Mouse (Mus musculus): ENCODE measurements around the gene Tbkbp1. TPM values are rescaled to one million over a fixed set of nuclear protein-coding genes. Genes with fewer than 3 reads are reported as not detected.
A peak's percentile ranks its signal among the peaks of the same experiment; 100 is the strongest.

The Tbkbp1 gene
- total and polyA plus RNA-seq, 3 experiments: 11.7 to 33.5 TPM; not detected in 1

GRCm38 (mm10) chr11:97127470-97128223 is 23.6 kb downstream of the Tbkbp1 start:
- H3K27me3 ChIP-seq (ENCODE audit: control insufficient read depth in 1 of 2, insufficient read depth in 2 of 2, low read length in 2 of 2): no peaks in the 10 kb centered on the region

DNA sequence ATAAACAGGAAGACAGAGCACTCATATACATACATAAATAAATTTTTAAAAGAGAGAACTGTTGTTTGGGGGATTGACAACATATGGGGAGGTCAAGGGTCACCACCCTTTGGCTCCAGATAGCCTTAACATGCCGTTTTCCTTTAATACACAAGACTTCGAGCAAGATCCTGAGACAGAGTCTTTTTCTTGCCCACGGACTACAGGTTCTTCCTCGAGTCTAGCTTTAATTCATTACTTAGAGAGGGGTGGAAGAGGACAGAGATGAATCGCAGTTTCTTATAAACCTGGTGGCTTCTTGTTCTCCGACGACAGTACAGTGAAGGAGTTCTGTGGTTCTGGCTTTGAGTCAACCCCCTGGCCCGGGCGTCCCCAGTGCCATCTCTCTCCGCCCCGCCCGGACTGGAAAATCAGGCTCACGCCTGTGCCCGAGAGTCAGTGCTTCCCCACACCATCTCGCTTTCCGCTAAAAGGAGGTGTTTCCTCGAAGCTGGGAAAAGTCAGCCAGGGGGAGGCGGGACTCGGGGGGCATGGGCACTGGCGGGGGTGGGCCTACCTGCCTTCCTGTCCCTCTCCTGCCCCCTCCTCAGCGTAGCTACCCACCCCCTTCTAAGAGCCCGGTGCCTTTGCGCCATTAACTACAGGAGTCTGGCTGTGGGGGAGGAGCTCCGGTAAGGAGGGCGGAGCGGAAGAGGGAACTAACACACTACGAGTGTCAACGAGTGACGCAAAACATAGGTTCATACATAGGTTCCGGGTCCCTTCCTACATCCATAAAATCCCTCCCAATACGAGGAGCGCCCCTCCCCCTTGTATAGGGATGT is 24.4 kb downstream of the Tbkbp1 start:
- H3K9me3 ChIP-seq (replicated peaks; ENCODE audit: insufficient read depth, low read length): no peaks in the 10 kb centered on the region
- DNase-seq (ENCODE audit: low read depth, low spot score): peak; percentile 87
- H3K4me1 ChIP-seq (ENCODE audit: control insufficient read depth in 1 of 2, insufficient read depth in 2 of 2, low read length in 2 of 2): peaks cover 29 to 36% of the 10 kb centered on the region in 2 experiments
- H3K36me3 ChIP-seq (ENCODE audit: control insufficient read depth in 1 of 2, insufficient read depth in 2 of 2, low read length in 2 of 2): peaks cover 0 to 34% of the 10 kb centered on the region in 2 experiments; a peak in 2 of 4 replicates
- no peaks in the 10 kb centered on the region; the same call in 1 of the 2 replicates for H3K79me2 ChIP-seq (ENCODE audit: control insufficient read depth, insufficient read depth, low read length, poor library complexity)
- peak overlapping the region; percentile 59 for H3K9ac ChIP-seq (ENCODE audit: control insufficient read depth, low read depth, low read length, poor library complexity, severe bottlenecking)
- H3K27ac ChIP-seq (ENCODE audit: control insufficient read depth, low read depth, low read length): no peak overlapping the region
- H3K4me3 ChIP-seq (ENCODE audit: control insufficient read depth in 1 of 2, insufficient read depth in 1 of 2, low read depth in 2 of 2, low read length in 2 of 2): peak overlapping the region; percentile 62 to 88
- no peaks in the 10 kb centered on the region for H3K27me3 ChIP-seq (ENCODE audit: control insufficient read depth in 1 of 2, insufficient read depth in 2 of 2, low read length in 2 of 2)
- TF ChIP-seq NRF1 (IDR thresholded peaks at IDR 0.05; ENCODE audit: insufficient read depth, low read depth, low read length, poor library complexity, severe bottlenecking): no peak
- peak; percentile 51 for TF ChIP-seq NELFE (IDR thresholded peaks at IDR 0.05; ENCODE audit: low read depth, low read length)
- no peak for TF ChIP-seq CHD1 (IDR thresholded peaks at IDR 0.05; ENCODE audit: low read depth, low read length)
- TF ChIP-seq POLR2AphosphoS2 (IDR thresholded peaks at IDR 0.05; ENCODE audit: low read length): peak; percentile 36; the same call in 1 of the 2 replicates
- peak in 1 of 2 experiments; percentile 61; a peak in 1 of 4 replicates for TF ChIP-seq POLR2A (IDR thresholded peaks at IDR 0.05; ENCODE audit: control insufficient read depth in 1 of 2, insufficient read depth in 1 of 2, low read depth in 1 of 2, low read length in 2 of 2, poor library complexity in 1 of 2)
- peak; percentile 62 for TF ChIP-seq HCFC1 (IDR thresholded peaks at IDR 0.05; ENCODE audit: low read depth, low read length)
- peak; percentile 11; the same call in 1 of the 2 replicates for TF ChIP-seq SIN3A (IDR thresholded peaks at IDR 0.05; ENCODE audit: low read length)
- TF ChIP-seq TAL1 (IDR thresholded peaks at IDR 0.05; ENCODE audit: low read length): no peak
- TF ChIP-seq UBTF (IDR thresholded peaks at IDR 0.05; ENCODE audit: borderline replicate concordance, insufficient read depth, low read depth, low read length): no peak
- peak; percentile 41 for TF ChIP-seq MAX (IDR thresholded peaks at IDR 0.05; ENCODE audit: low read length)
- no peak for TF ChIP-seq SMC3 (IDR thresholded peaks at IDR 0.05; ENCODE audit: low read depth, low read length)
- TF ChIP-seq MXI1 (IDR thresholded peaks at IDR 0.05; ENCODE audit: low read depth, low read length): peak; percentile 15
- no peak for TF ChIP-seq EP300 (IDR thresholded peaks at IDR 0.05; ENCODE audit: low read depth in 1 of 2, low read length in 2 of 2)
- no peak for TF ChIP-seq ZNF384 (IDR thresholded peaks at IDR 0.05; ENCODE audit: low read depth, low read length)
- peak; percentile 25; the same call in 1 of the 2 replicates for TF ChIP-seq MAZ (IDR thresholded peaks at IDR 0.05; ENCODE audit: low read depth, low read length)
- peak; percentile 70 for TF ChIP-seq ELF1 (IDR thresholded peaks at IDR 0.05; ENCODE audit: low read depth, low read length)
- 0 out of 2 replicates have a peak, but pooled peaks have one; percentile 27 for TF ChIP-seq ZMIZ1 (IDR thresholded peaks at IDR 0.05; ENCODE audit: low read depth, low read length)

More at GRCm38 (mm10) chr11:97127470-97128223, 23.6 kb downstream of the Tbkbp1 start:
- TF ChIP-seq BHLHE40 (IDR thresholded peaks at IDR 0.05; ENCODE audit: borderline replicate concordance, low read depth, low read length) (no peak), POLR2A (IDR thresholded peaks at IDR 0.05; ENCODE audit: control insufficient read depth in 1 of 2, insufficient read depth in 1 of 2, low read depth in 1 of 2, low read length in 2 of 2, poor library complexity in 1 of 2) (0 out of 4 replicates have a peak, but pooled peaks of 1 of the 2 experiments have one; percentile 14)
- H3K27ac ChIP-seq (ENCODE audit: control insufficient read depth, low read depth, low read length): no peak overlapping the region
- peak overlapping the region; percentile 62 to 88 for H3K4me3 ChIP-seq (ENCODE audit: control insufficient read depth in 1 of 2, insufficient read depth in 1 of 2, low read depth in 2 of 2, low read length in 2 of 2)
- peaks cover 29 to 36% of the 10 kb centered on the region in 2 experiments for H3K4me1 ChIP-seq (ENCODE audit: control insufficient read depth in 1 of 2, insufficient read depth in 2 of 2, low read length in 2 of 2)
- no peaks in the 10 kb centered on the region for H3K9me3 ChIP-seq (replicated peaks; ENCODE audit: insufficient read depth, low read length)
- H3K36me3 ChIP-seq (ENCODE audit: control insufficient read depth in 1 of 2, insufficient read depth in 2 of 2, low read length in 2 of 2): peaks cover 0 to 34% of the 10 kb centered on the region in 2 experiments; a peak in 2 of 4 replicates
- H3K9ac ChIP-seq (ENCODE audit: control insufficient read depth, low read depth, low read length, poor library complexity, severe bottlenecking): peak overlapping the region; percentile 59
- H3K79me2 ChIP-seq (ENCODE audit: control insufficient read depth, insufficient read depth, low read length, poor library complexity): no peaks in the 10 kb centered on the region; the same call in 1 of the 2 replicates
- no peak for DNase-seq (ENCODE audit: low read depth, low spot score)

Measured in MEL (cell line).